In genomic region chr10:24173210-24174001, GRCm38 (mm10) we compare ENCODE assay signal across 9 mouse cellular contexts. TPM values are rescaled to one million over a fixed set of nuclear protein-coding genes. Genes with fewer than 3 reads are reported as not detected.
A peak's percentile ranks its signal among the peaks of the same experiment; 100 is the strongest.
DNase-seq lines count a peak whose midpoint lies in the region; ATAC-seq and TF ChIP-seq lines count a peak whose summit lies in the region.
"Had no signal": no experiment of that assay in that cellular context is flagged by ENCODE, and none has a peak within 500 bp of the region (broad histone marks: within the 10 kb centered on the region; RNA-seq: fewer than 3 reads in every experiment).

No protein-coding gene starts in this region.

- H3K4me1 ChIP-seq in lung, embryonic 14.5 days (ENCODE audit: insufficient read depth): no peaks in the 10 kb centered on the region
- no peaks in the 10 kb centered on the region for H3K4me1 ChIP-seq in neural tube, embryonic 15.5 days

- H3K27me3 ChIP-seq in lung, embryonic 14.5 days (ENCODE audit: insufficient read depth, low read length): no peaks in the 10 kb centered on the region
- no peaks in the 10 kb centered on the region for H3K27me3 ChIP-seq in neural tube, embryonic 15.5 days (replicated peaks)
- H3K27me3 ChIP-seq: lung, embryonic 15.5 days had no signal

- no peak overlapping the region for H3K4me2 ChIP-seq in lung, embryonic 14.5 days
- H3K4me2 ChIP-seq in neural tube, embryonic 15.5 days: no peak overlapping the region
- H3K4me2 ChIP-seq: lung, embryonic 15.5 days had no signal

- 38% methylated on average over 10 of the region's 10 CpGs for WGBS in lung, embryonic 14.5 days
- 49% methylated on average over 10 of the region's 10 CpGs for WGBS in neural tube, embryonic 15.5 days

- no peak overlapping the region for H3K27ac ChIP-seq in lung, embryonic 14.5 days (ENCODE audit: low read depth)
- H3K27ac ChIP-seq in neural tube, embryonic 15.5 days (replicated peaks): no peak overlapping the region
- H3K27ac ChIP-seq: lung, embryonic 15.5 days had no signal

- no peaks in the 10 kb centered on the region for H3K9me3 ChIP-seq in lung, embryonic 14.5 days (ENCODE audit: low read depth, low read length)
- no peaks in the 10 kb centered on the region for H3K9me3 ChIP-seq in neural tube, embryonic 15.5 days (replicated peaks)
- H3K9me3 ChIP-seq: lung, embryonic 15.5 days had no signal

- intact Hi-C loops in heart, postnatal 25 days (cut with DNase I): loop anchor here (2.0 kb wide), 1 partner anchor 123 kb away; no protein-coding TSS in a partner anchor

- no peak overlapping the region for H3K4me3 ChIP-seq in lung, embryonic 14.5 days (ENCODE audit: low read depth, low read length)
- H3K4me3 ChIP-seq in neural tube, embryonic 15.5 days (replicated peaks): no peak overlapping the region
- H3K4me3 ChIP-seq: lung, embryonic 15.5 days had no signal

- H3K36me3 ChIP-seq in lung, embryonic 14.5 days (ENCODE audit: insufficient read depth): no peaks in the 10 kb centered on the region
- H3K36me3 ChIP-seq in neural tube, embryonic 15.5 days: 0 out of 2 replicates have a peak, but pooled peaks cover 2% of the 10 kb centered on the region
- H3K36me3 ChIP-seq: lung, embryonic 15.5 days had no signal

- no peak overlapping the region for H3K9ac ChIP-seq in lung, embryonic 14.5 days
- H3K9ac ChIP-seq in neural tube, embryonic 15.5 days (replicated peaks): no peak overlapping the region
- H3K9ac ChIP-seq: lung, embryonic 15.5 days had no signal

- peak; percentile 84 for TF ChIP-seq CTCF in lung, embryonic 14.5 days (IDR thresholded peaks at IDR 0.05; ENCODE audit: low read depth)

- DNase-seq in heart, adult 18-20 months: peak; percentile 48 to 72
- DNase-seq in heart, postnatal 25 days (ENCODE audit: low spot score): no peak
- peak; percentile 40 for DNase-seq in MEL-GATA-1-ER (ENCODE audit: extremely low read depth, low read depth)
- DNase-seq in cerebellum, adult 9-10 months: peak; percentile 53
- DNase-seq in gastrocnemius, postnatal 10 days: peak; percentile 34
- peak; percentile 37 for DNase-seq in kidney, adult 18-20 months
- peak; percentile 91 for DNase-seq in lung, embryonic 14.5 days

- ATAC-seq in lung, embryonic 14.5 days (ENCODE audit: insufficient read depth): no peak
- ATAC-seq in neural tube, embryonic 15.5 days (ENCODE audit: low FRiP score): peak; percentile 58; the same call in 1 of the 2 replicates

RNA-seq across cellular contexts. Expression of gene Stx7, which starts 24.3 kb away (rescaled TPM):
- 10 to 100 TPM; 44.9 to 51.8 TPM for total RNA-seq in heart, adult 18-20 months (2021)
- 10 to 100 TPM; 41.5 to 47.2 TPM for total RNA-seq in heart, postnatal 25 days (2021)
- 10 to 100 TPM; 31.8 to 34.9 TPM for total RNA-seq in gastrocnemius, postnatal 10 days (2021)
- polyA plus RNA-seq in lung, embryonic 14.5 days (2014; fragmentation: Nextera tagmentation; extraction: Ambion mirVana): 76.1 and 77.8 TPM in 2 replicates
- polyA plus RNA-seq in neural tube, embryonic 15.5 days (2015; fragmentation: Nextera tagmentation; extraction: Ambion mirVana): 280 and 309 TPM in 2 replicates

RNA-seq across cellular contexts. Expression of gene Moxd1, which starts 49.9 kb away (rescaled TPM):
- under 1 TPM; 0.41 to 0.52 TPM for total RNA-seq in heart, adult 18-20 months (2021)
- 1 to 10 TPM in 1 of 2 experiments, under 1 TPM in 1; 0.28 to 1.0 TPM for total RNA-seq in heart, postnatal 25 days (2021)
- total RNA-seq in gastrocnemius, postnatal 10 days (2021): 1 to 10 TPM in 1 of 2 experiments, under 1 TPM in 1; 0.89 to 3.1 TPM
- polyA plus RNA-seq in lung, embryonic 14.5 days (2014; fragmentation: Nextera tagmentation; extraction: Ambion mirVana): 4.9 and 5.1 TPM in 2 replicates
- polyA plus RNA-seq in neural tube, embryonic 15.5 days (2015; fragmentation: Nextera tagmentation; extraction: Ambion mirVana): 8.6 and 9.0 TPM in 2 replicates
